Mouse (Mus musculus) limb, embryonic 11.5 days (tissue): ENCODE data around the gene Gm49354. TPM values are rescaled to one million over a fixed set of nuclear protein-coding genes. Genes with fewer than 3 reads are reported as not detected.
A peak's percentile ranks its signal among the peaks of the same experiment; 100 is the strongest.

Experiments used
- ATAC-seq: fragments of 200-750 bp; cut with Nextera tagmentation; 2 replicates; pipeline ENCODE4 v1.8.0; 2017; ENCODE audit warnings: low read depth; ENCODE audit not compliant: insufficient number of reproducible peaks, low FRiP score, low TSS enrichment
- DNase-seq: peaks from one replicate; pipeline ENCODE4 v3.0.0-alpha.2; 2015; ENCODE audit warnings: low spot score
- H3K27ac ChIP-seq: fragments of 300-500 bp; sonication (generic); replicated peaks from 2 replicates; pipeline ENCODE4 v1.5.1; 2014; ENCODE audit warnings: low read depth, mild to moderate bottlenecking, low read length
- H3K27me3 ChIP-seq: fragments of 300-500 bp; sonication (generic); 2 replicates; pipeline ENCODE4 v1.6.1; 2014; ENCODE audit warnings: mild to moderate bottlenecking, low read length, mixed read lengths; ENCODE audit not compliant: control insufficient read depth, insufficient read depth
- H3K36me3 ChIP-seq: fragments of 300-500 bp; sonication (generic); 2 replicates; pipeline ENCODE4 v1.6.1; 2014; ENCODE audit warnings: mild to moderate bottlenecking, low read length, moderate library complexity, mixed read lengths; ENCODE audit not compliant: control insufficient read depth, insufficient read depth
- H3K4me1 ChIP-seq: fragments of 300-500 bp; sonication (generic); 2 replicates; pipeline ENCODE4 v1.6.1; 2014; ENCODE audit warnings: low read length, mixed read lengths; ENCODE audit not compliant: control insufficient read depth, insufficient read depth
- H3K4me2 ChIP-seq: fragments of 300-500 bp; sonication (generic); 2 replicates; pipeline ENCODE4 v1.6.1; 2014; ENCODE audit warnings: low read depth, mild to moderate bottlenecking, moderate library complexity; ENCODE audit not compliant: severe bottlenecking
- H3K4me3 ChIP-seq: fragments of 300-500 bp; sonication (generic); 2 replicates; pipeline ENCODE4 v1.5.1; 2014; ENCODE audit warnings: low read depth, low read length
- H3K9ac ChIP-seq: fragments of 300-500 bp; sonication (generic); 2 replicates; pipeline ENCODE4 v1.6.1; 2014; ENCODE audit warnings: mild to moderate bottlenecking, low read length
- H3K9me3 ChIP-seq: fragments of 300-500 bp; sonication (generic); 2 replicates; pipeline ENCODE4 v1.6.1; 2016; ENCODE audit warnings: low read length; ENCODE audit not compliant: control insufficient read depth
- WGBS: fragments of 180-500 bp; shearing (Covaris S2); extraction: QIAGEN DNeasy Blood & Tissue Kit; methylation state at CpG from one replicate; pipeline ENCODE4 v1.1.7; 2014; 5-methylcytosine and 5-hydroxymethylcytosine counted together
- polyA plus RNA-seq: library from polyadenylated mRNA; unstranded; fragments of >200 nt; fragmentation: Nextera tagmentation; extraction: Ambion mirVana; gene quantifications from 2 replicates; pipeline ENCODE4 v1.2.1, GENCODE M21; 2014

Gm49354 gene
- polyA plus RNA-seq, result not detected in 2 replicates

- no peak for ATAC-seq
- 96% methylated on average over 7 of the region's 7 CpGs for WGBS
Measured at GRCm38 (mm10) chr13:59782145-59782544, at the start of gene Gm49354. TSS of gene Gm49354 (minus strand) at chr13:59782245.

GRCm38 (mm10) chr13:59825966-59826365, 43.9 kb upstream of the Gm49354 start:
- Histone ChIP-seq H3K27ac (no peak overlapping the region), H3K4me1 (peaks cover 8% of the 10 kb centered on the region; the same call in 1 of the 2 replicates), H3K36me3 (no peaks in the 10 kb centered on the region; the same call in 1 of the 2 replicates), H3K9me3 (no peaks in the 10 kb centered on the region), H3K27me3 (no peaks in the 10 kb centered on the region), H3K4me2 (no peak overlapping the region), H3K4me3 (no peak overlapping the region), H3K9ac (no peak overlapping the region)
- DNase-seq (no peak), ATAC-seq (no peak)

More at GRCm38 (mm10) chr13:59782145-59782544, at the start of gene Gm49354:
- Histone ChIP-seq H3K4me3 (no peak within 1 kb of the TSS), H3K27ac (no peak within 1 kb of the TSS), H3K4me1 (no peaks in the 10 kb centered on the region), H3K9ac (no peak within 1 kb of the TSS), H3K27me3 (no peaks in the 10 kb centered on the region), H3K9me3 (no peaks in the 10 kb centered on the region), H3K36me3 (peaks cover 45% of the 10 kb centered on the region), H3K4me2 (no peak within 1 kb of the TSS)
- no peak for DNase-seq

GRCm38 (mm10) chr13:59822507-59823462, 40.7 kb upstream of the Gm49354 start, which contains the start of gene Tut7:
TSS of gene Tut7 (minus strand) at chr13:59823147.
- no peaks in the 10 kb centered on the region; the same call in 1 of the 2 replicates for H3K36me3 ChIP-seq
- H3K9ac ChIP-seq, result peak within 1 kb of the TSS; percentile 95
- peak; percentile 97 for ATAC-seq
- H3K4me1 ChIP-seq, result peaks cover 8% of the 10 kb centered on the region; the same call in 1 of the 2 replicates
- no peaks in the 10 kb centered on the region for H3K27me3 ChIP-seq
- DNase-seq, result peak; percentile 93
- WGBS, result under 1% methylated on average over 97 of the region's 100 CpGs
- H3K9me3 ChIP-seq, result no peaks in the 10 kb centered on the region
- H3K4me3 ChIP-seq, result peak within 1 kb of the TSS; percentile 98
- H3K4me2 ChIP-seq, result peak within 1 kb of the TSS; percentile 66
- peak within 1 kb of the TSS; percentile 85 for H3K27ac ChIP-seq

GRCm38 (mm10) chr13:59820836-59821235, 38.8 kb upstream of the Gm49354 start:
- no peak overlapping the region for H3K4me3 ChIP-seq
- no peaks in the 10 kb centered on the region for H3K27me3 ChIP-seq
- peaks cover 5% of the 10 kb centered on the region; the same call in 1 of the 2 replicates for H3K36me3 ChIP-seq
- ATAC-seq (no peak), DNase-seq (no peak)
- H3K9ac ChIP-seq, result no peak overlapping the region
- no peak overlapping the region for H3K4me2 ChIP-seq
- no peaks in the 10 kb centered on the region for H3K9me3 ChIP-seq
- H3K4me1 ChIP-seq, result peaks cover 8% of the 10 kb centered on the region; the same call in 1 of the 2 replicates
- no peak overlapping the region for H3K27ac ChIP-seq
- whole genome bisulfite sequencing, result 82% methylated on average over 3 of the region's 3 CpGs

GRCm38 (mm10) chr13:59820114-59820513, 38.1 kb upstream of the Gm49354 start:
- Histone ChIP-seq H3K36me3 (peaks cover 8% of the 10 kb centered on the region; the same call in 1 of the 2 replicates), H3K4me1 (peaks cover 8% of the 10 kb centered on the region; the same call in 1 of the 2 replicates), H3K27me3 (no peaks in the 10 kb centered on the region), H3K9me3 (no peaks in the 10 kb centered on the region), H3K4me3 (no peak overlapping the region), H3K27ac (no peak overlapping the region), H3K4me2 (no peak overlapping the region), H3K9ac (no peak overlapping the region)
- 85% methylated on average over 4 of the region's 4 CpGs for WGBS
- ATAC-seq (no peak), DNase-seq (no peak)

GRCm38 (mm10) chr13:59817352-59817751, 35.3 kb upstream of the Gm49354 start:
- WGBS, result 88% methylated on average over 4 of the region's 4 CpGs
- H3K27ac ChIP-seq, result no peak overlapping the region
- DNase-seq (no peak), ATAC-seq (no peak)
- no peak overlapping the region for H3K4me3 ChIP-seq
- H3K4me1 ChIP-seq, result peaks cover 8% of the 10 kb centered on the region; the same call in 1 of the 2 replicates
- H3K27me3 ChIP-seq, result no peaks in the 10 kb centered on the region
- H3K9me3 ChIP-seq, result no peaks in the 10 kb centered on the region
- no peak overlapping the region for H3K9ac ChIP-seq
- H3K36me3 ChIP-seq, result peaks cover 8% of the 10 kb centered on the region; the same call in 1 of the 2 replicates
- H3K4me2 ChIP-seq, result no peak overlapping the region

GRCm38 (mm10) chr13:59814109-59814591, 32.1 kb upstream of the Gm49354 start:
- no peaks in the 10 kb centered on the region for H3K4me1 ChIP-seq
- DNase-seq (no peak), ATAC-seq (no peak)
- peaks cover 21% of the 10 kb centered on the region for H3K36me3 ChIP-seq
- H3K4me3 ChIP-seq, result no peak overlapping the region
- no peak overlapping the region for H3K9ac ChIP-seq
- 90% methylated on average over 6 of the region's 6 CpGs for WGBS
- H3K9me3 ChIP-seq, result no peaks in the 10 kb centered on the region
- no peak overlapping the region for H3K4me2 ChIP-seq
- no peaks in the 10 kb centered on the region for H3K27me3 ChIP-seq
- no peak overlapping the region for H3K27ac ChIP-seq

GRCm38 (mm10) chr13:59811581-59811980, 29.5 kb upstream of the Gm49354 start:
- WGBS, result 97% methylated on average over 3 of the region's 3 CpGs
- no peak overlapping the region for H3K9ac ChIP-seq
- DNase-seq (no peak), ATAC-seq (no peak)
- no peaks in the 10 kb centered on the region for H3K4me1 ChIP-seq
- no peaks in the 10 kb centered on the region for H3K27me3 ChIP-seq
- H3K27ac ChIP-seq, result no peak overlapping the region
- no peak overlapping the region for H3K4me2 ChIP-seq
- H3K9me3 ChIP-seq, result no peaks in the 10 kb centered on the region
- H3K36me3 ChIP-seq, result peaks cover 28% of the 10 kb centered on the region
- no peak overlapping the region for H3K4me3 ChIP-seq
